Mouse (Mus musculus): Measurements from ENCODE around the gene Olfr159. TPM values are rescaled to one million over a fixed set of nuclear protein-coding genes. Genes with fewer than 3 reads are reported as not detected.

The Olfr159 gene
- polyA plus RNA-seq, 1 experiment from 2014 or later: not detected

- 87% methylated on average over 6 of the region's 6 CpGs for WGBS
- no peak overlapping the region for H3K9ac ChIP-seq
- no peaks in the 10 kb centered on the region for H3K4me1 ChIP-seq
- H3K36me3 ChIP-seq (ENCODE audit: poor library complexity, severe bottlenecking): no peaks in the 10 kb centered on the region
- no peaks in the 10 kb centered on the region for H3K9me3 ChIP-seq (replicated peaks)
- H3K4me2 ChIP-seq: no peak overlapping the region
- H3K4me3 ChIP-seq: no peak overlapping the region
- no peak overlapping the region for H3K27ac ChIP-seq
- ATAC-seq: no peak
- no peaks in the 10 kb centered on the region for H3K27me3 ChIP-seq
These were observed 13.6 kb downstream of the Olfr159 start for GRCm38 (mm10) chr4:43757213-43757612.

- no peak overlapping the region for H3K9ac ChIP-seq
- no peak for ATAC-seq
- H3K4me2 ChIP-seq: no peak overlapping the region
- no peaks in the 10 kb centered on the region for H3K36me3 ChIP-seq (ENCODE audit: poor library complexity, severe bottlenecking)
- no peaks in the 10 kb centered on the region for H3K4me1 ChIP-seq
- H3K27me3 ChIP-seq: no peaks in the 10 kb centered on the region
- H3K9me3 ChIP-seq (replicated peaks): no peaks in the 10 kb centered on the region
- H3K4me3 ChIP-seq: no peak overlapping the region
- WGBS: 14% methylated on average over 6 of the region's 6 CpGs
- no peak overlapping the region for H3K27ac ChIP-seq
These were observed 25.6 kb downstream of the Olfr159 start for GRCm38 (mm10) chr4:43745187-43745586.

GRCm38 (mm10) chr4:43743099-43743498 is 27.7 kb downstream of the Olfr159 start:
- ATAC-seq: no peak
- Histone ChIP-seq H3K9me3 (replicated peaks) (no peaks in the 10 kb centered on the region), H3K4me2 (no peak overlapping the region), H3K4me3 (no peak overlapping the region), H3K9ac (no peak overlapping the region), H3K27me3 (no peaks in the 10 kb centered on the region), H3K4me1 (no peaks in the 10 kb centered on the region), H3K27ac (no peak overlapping the region), H3K36me3 (ENCODE audit: poor library complexity, severe bottlenecking) (no peaks in the 10 kb centered on the region)
- WGBS: 68% methylated on average over 1 of the region's 1 CpGs

- ATAC-seq: no peak
- Histone ChIP-seq H3K36me3 (ENCODE audit: poor library complexity, severe bottlenecking) (no peaks in the 10 kb centered on the region), H3K27ac (no peak overlapping the region), H3K4me1 (no peaks in the 10 kb centered on the region), H3K9me3 (replicated peaks) (no peaks in the 10 kb centered on the region), H3K27me3 (no peaks in the 10 kb centered on the region), H3K9ac (no peak overlapping the region), H3K4me2 (no peak overlapping the region), H3K4me3 (no peak overlapping the region)
- WGBS: 43% methylated on average over 4 of the region's 4 CpGs
These were observed 28.2 kb downstream of the Olfr159 start for GRCm38 (mm10) chr4:43742637-43743036.

GRCm38 (mm10) chr4:43741526-43741925 is 29.3 kb downstream of the Olfr159 start:
- Histone ChIP-seq H3K4me3 (no peak overlapping the region), H3K27me3 (no peaks in the 10 kb centered on the region), H3K36me3 (ENCODE audit: poor library complexity, severe bottlenecking) (no peaks in the 10 kb centered on the region), H3K27ac (no peak overlapping the region), H3K4me2 (no peak overlapping the region), H3K4me1 (no peaks in the 10 kb centered on the region), H3K9ac (no peak overlapping the region), H3K9me3 (replicated peaks) (no peaks in the 10 kb centered on the region)
- WGBS: 81% methylated on average over 5 of the region's 5 CpGs
- no peak for ATAC-seq

- WGBS: 75% methylated on average over 8 of the region's 8 CpGs
- H3K4me1 ChIP-seq: no peaks in the 10 kb centered on the region
These were observed 31.7 kb downstream of the Olfr159 start for GRCm38 (mm10) chr4:43738989-43739674.

GRCm38 (mm10) chr4:43737144-43737543 is 33.7 kb downstream of the Olfr159 start:
- no peaks in the 10 kb centered on the region for H3K4me1 ChIP-seq
- no peak overlapping the region for H3K4me2 ChIP-seq
- H3K9me3 ChIP-seq (replicated peaks): no peaks in the 10 kb centered on the region
- no peaks in the 10 kb centered on the region for H3K36me3 ChIP-seq (ENCODE audit: poor library complexity, severe bottlenecking)
- ATAC-seq: no peak
- H3K9ac ChIP-seq: no peak overlapping the region
- no peak overlapping the region for H3K27ac ChIP-seq
- 64% methylated on average over 6 of the region's 6 CpGs for WGBS
- H3K4me3 ChIP-seq: no peak overlapping the region
- no peaks in the 10 kb centered on the region for H3K27me3 ChIP-seq

More at GRCm38 (mm10) chr4:43738989-43739674, 31.7 kb downstream of the Olfr159 start:
- H3K27ac ChIP-seq: no peak overlapping the region
- no peaks in the 10 kb centered on the region for H3K36me3 ChIP-seq (ENCODE audit: poor library complexity, severe bottlenecking)
- no peak for ATAC-seq
- no peaks in the 10 kb centered on the region for H3K9me3 ChIP-seq (replicated peaks)
- H3K9ac ChIP-seq: no peak overlapping the region
- no peaks in the 10 kb centered on the region for H3K27me3 ChIP-seq
- H3K4me3 ChIP-seq: no peak overlapping the region
- no peak overlapping the region for H3K4me2 ChIP-seq

- Histone ChIP-seq H3K4me2 (no peak overlapping the region), H3K27me3 (no peaks in the 10 kb centered on the region), H3K36me3 (ENCODE audit: poor library complexity, severe bottlenecking) (no peaks in the 10 kb centered on the region), H3K4me1 (no peaks in the 10 kb centered on the region), H3K4me3 (no peak overlapping the region), H3K9ac (no peak overlapping the region), H3K27ac (no peak overlapping the region), H3K9me3 (replicated peaks) (no peaks in the 10 kb centered on the region)
- 83% methylated on average over 5 of the region's 5 CpGs for WGBS
- no peak for ATAC-seq
These were observed 37.6 kb downstream of the Olfr159 start for GRCm38 (mm10) chr4:43733186-43733585.

GRCm38 (mm10) chr4:43732171-43732570 is 38.6 kb downstream of the Olfr159 start:
- no peaks in the 10 kb centered on the region for H3K27me3 ChIP-seq
- no peak overlapping the region for H3K9ac ChIP-seq
- H3K9me3 ChIP-seq (replicated peaks): no peaks in the 10 kb centered on the region
- H3K4me3 ChIP-seq: no peak overlapping the region
- no peaks in the 10 kb centered on the region for H3K4me1 ChIP-seq
- no peak overlapping the region for H3K4me2 ChIP-seq
- WGBS: 25% methylated on average over 1 of the region's 1 CpGs
- no peak overlapping the region; the same call in 1 of the 2 replicates for H3K27ac ChIP-seq
- H3K36me3 ChIP-seq (ENCODE audit: poor library complexity, severe bottlenecking): no peaks in the 10 kb centered on the region
- no peak for ATAC-seq

- no peak for ATAC-seq
- Histone ChIP-seq H3K27me3 (no peaks in the 10 kb centered on the region), H3K27ac (no peak overlapping the region), H3K9ac (no peak overlapping the region), H3K4me3 (no peak overlapping the region), H3K9me3 (replicated peaks) (no peaks in the 10 kb centered on the region), H3K4me2 (no peak overlapping the region), H3K36me3 (ENCODE audit: poor library complexity, severe bottlenecking) (no peaks in the 10 kb centered on the region), H3K4me1 (no peaks in the 10 kb centered on the region)
- WGBS: 75% methylated on average over 21 of the region's 21 CpGs
These were observed 40.0 kb downstream of the Olfr159 start for GRCm38 (mm10) chr4:43730750-43731297.

- no peaks in the 10 kb centered on the region for H3K36me3 ChIP-seq (ENCODE audit: poor library complexity, severe bottlenecking)
- 73% methylated on average over 14 of the region's 14 CpGs for WGBS
- H3K4me1 ChIP-seq: no peaks in the 10 kb centered on the region
- no peak for ATAC-seq
- H3K4me3 ChIP-seq: no peak within 1 kb of the TSS
- H3K27me3 ChIP-seq: no peaks in the 10 kb centered on the region
- no peak within 1 kb of the TSS for H3K9ac ChIP-seq
- no peak within 1 kb of the TSS for H3K27ac ChIP-seq
- no peak within 1 kb of the TSS for H3K4me2 ChIP-seq
- H3K9me3 ChIP-seq (replicated peaks): no peaks in the 10 kb centered on the region
These were observed 40.8 kb downstream of the Olfr159 start, which contains the start of gene Spaar for GRCm38 (mm10) chr4:43729794-43730550. Gene Spaar (plus strand): TSS chr4:43730034.

- Histone ChIP-seq H3K9ac (no peak overlapping the region), H3K36me3 (ENCODE audit: poor library complexity, severe bottlenecking) (no peaks in the 10 kb centered on the region), H3K27me3 (no peaks in the 10 kb centered on the region), H3K27ac (no peak overlapping the region), H3K9me3 (replicated peaks) (no peaks in the 10 kb centered on the region), H3K4me1 (no peaks in the 10 kb centered on the region), H3K4me3 (no peak overlapping the region), H3K4me2 (no peak overlapping the region)
- ATAC-seq: no peak
- 86% methylated on average over 3 of the region's 3 CpGs for WGBS
These were observed 41.7 kb downstream of the Olfr159 start for GRCm38 (mm10) chr4:43729126-43729525.

All from forebrain, embryonic 13.5 days (tissue).